Mouse (Mus musculus): ENCODE results near the gene Ccdc47. TPM values are rescaled to one million over a fixed set of nuclear protein-coding genes. Genes with fewer than 3 reads are reported as not detected.

Gene Ccdc47
- total RNA-seq, 4 experiments from 2014 or later, result 71.6 to 93.0 (median 85.9) TPM

GRCm38 (mm10) chr11:106160841-106161721 is 55.1 kb downstream of the Ccdc47 start, which contains the start of the genes Gm10840 and Limd2:
Gene Gm10840 (plus strand): TSS chr11:106160850.
Gene Limd2 (minus strand): TSS chr11:106160860.
- DNase-seq (ENCODE audit: low spot score), result no peak

GRCm38 (mm10) chr11:106159921-106160840 is 56.0 kb downstream of the Ccdc47 start:
- DNase-seq (ENCODE audit: low spot score), result peak; percentile 55

DNA sequence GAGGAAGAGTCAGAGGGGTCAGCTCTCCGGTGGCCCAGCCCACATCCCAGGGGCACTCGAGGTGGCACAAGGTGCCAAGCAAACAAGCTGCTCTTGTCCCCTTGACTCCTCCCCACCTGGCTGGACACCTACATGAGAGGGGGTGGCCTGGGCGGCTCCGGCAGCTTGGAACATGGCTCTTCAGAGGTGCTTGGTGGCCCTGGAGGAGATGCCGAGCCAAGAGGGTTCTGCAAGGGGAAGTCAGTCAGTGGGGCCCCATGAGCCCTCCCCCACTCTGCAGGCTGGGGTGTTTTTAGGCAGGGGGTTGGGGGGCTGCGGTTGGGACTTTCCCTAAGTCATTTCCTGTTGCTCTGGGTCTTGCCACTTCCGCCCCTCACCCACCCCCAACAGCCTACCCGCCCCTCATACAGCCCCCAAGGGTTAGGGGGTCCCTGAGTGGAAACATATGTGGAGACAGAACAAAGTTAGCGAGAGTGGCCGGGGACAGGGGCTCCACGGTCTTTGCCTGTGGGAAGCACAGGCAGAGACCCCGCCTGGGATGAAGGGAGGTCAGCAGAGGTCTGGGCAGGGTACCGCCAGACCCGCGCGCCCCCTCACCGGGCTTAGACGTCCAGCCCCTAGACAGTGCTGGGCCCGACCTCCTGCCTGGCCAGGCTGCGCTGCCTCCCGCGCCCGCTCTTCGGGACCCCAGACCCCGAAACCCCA is 56.8 kb downstream of the Ccdc47 start:
- DNase-seq (ENCODE audit: low spot score), result no peak

- no peak for DNase-seq (ENCODE audit: low spot score)
Measured at GRCm38 (mm10) chr11:106158930-106159215, 57.3 kb downstream of the Ccdc47 start.

DNA sequence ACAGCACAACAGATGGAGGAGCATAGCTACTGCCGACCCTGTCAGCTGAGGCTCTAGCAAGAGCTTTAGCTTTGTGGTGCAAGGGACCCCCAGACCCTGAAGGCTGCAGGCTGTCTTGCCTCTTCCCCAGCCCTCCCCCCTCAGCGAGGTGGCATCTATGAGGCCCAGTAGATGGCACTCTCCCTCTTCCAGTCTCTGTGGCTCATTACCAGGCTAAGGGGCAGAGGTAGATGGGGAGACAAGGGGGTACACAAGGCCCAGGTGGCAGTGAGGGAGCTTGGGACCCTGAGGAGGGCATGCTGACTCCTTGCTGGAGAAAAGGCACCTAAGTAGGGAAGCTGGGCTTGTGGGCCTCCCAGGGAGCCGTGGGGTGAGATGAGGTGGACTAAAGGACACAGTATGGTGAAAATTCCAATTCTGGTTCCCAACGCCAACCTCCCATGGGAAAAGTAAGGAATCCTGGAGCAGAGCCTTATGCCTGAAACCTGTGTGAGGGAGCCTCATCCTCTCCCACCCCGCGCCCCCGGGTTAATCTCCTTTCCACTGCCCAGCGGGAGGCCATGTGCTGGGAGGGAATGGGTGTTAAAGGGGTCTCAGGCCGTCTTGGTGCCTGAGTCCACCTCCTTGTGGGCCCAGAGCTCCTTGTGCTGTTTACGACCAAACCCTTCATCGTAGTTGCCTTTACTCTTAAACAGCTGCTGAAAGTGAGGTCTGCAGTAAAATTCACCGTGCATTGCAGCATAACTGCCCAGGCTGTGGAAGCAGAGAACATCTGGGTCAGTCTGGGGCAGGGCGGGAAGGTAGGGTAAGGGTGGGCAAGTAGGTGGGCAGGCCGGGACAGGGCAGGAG is 57.8 kb downstream of the Ccdc47 start:
- DNase-seq (ENCODE audit: low spot score), result no peak

DNA sequence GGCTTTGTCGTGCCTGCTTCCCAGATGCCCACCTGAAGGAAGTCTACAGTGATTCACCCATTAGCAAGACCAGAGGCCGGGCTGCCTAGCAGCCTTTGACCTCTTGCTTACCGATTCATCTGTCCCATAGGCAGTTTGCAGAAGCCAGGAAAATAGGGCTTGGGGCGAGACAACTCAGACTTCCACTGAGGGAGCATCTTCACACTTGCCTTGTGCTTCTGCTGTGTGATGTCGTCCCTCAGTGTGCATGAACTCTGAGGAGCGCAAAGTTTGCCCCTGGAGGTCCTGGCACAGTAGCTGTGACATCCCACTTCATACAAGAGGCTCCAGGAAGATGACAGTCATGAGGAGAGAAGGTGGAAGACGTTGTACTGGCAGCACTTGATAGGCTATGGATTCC is 59.0 kb downstream of the Ccdc47 start:
- no peak for DNase-seq (ENCODE audit: low spot score)

GRCm38 (mm10) chr11:106156257-106156656 is 59.9 kb downstream of the Ccdc47 start:
- no peak for DNase-seq (ENCODE audit: low spot score)

GRCm38 (mm10) chr11:106155761-106156160 is 60.4 kb downstream of the Ccdc47 start:
- DNase-seq (ENCODE audit: low spot score), result no peak

DNA sequence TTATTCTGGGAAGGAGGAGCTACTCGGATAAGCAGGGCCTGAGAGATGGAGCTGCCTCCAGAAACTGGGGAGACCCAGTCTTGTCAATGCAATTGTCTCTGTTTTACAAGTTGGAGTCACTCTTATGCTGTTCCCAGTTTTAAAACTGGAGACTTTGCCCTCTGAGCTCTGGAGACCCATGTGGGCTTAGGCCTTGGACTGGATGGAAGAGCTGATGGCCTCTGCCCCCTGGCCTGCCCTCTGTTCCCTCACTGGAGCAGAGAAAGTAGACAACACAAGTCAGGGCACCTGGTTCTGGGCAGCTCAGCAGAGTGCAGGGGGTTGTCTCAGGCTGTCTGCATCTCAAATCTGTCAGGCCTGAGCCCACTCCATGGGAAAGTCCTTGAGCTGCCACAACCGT is 61.4 kb downstream of the Ccdc47 start:
- no peak for DNase-seq (ENCODE audit: low spot score)

DNA sequence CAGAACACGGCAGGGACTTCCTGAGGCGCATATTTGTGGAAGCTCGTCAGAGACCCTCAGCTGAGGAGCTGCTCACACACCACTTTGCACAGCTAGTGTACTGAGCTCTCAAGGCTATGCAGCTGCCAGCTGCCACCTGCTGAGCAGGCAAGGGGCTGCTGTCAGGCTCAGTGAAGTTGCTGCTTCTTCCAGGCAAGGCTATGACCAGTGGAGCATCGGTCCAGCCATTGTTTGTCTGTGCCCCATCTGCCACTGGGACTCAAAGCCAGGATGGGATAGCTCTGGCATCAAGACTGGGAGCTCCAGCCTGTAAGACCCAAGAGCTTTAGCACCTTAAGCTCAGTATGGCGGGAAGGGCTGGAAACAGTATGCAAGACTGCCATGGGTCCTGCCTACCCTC is 62.1 kb downstream of the Ccdc47 start:
- DNase-seq (ENCODE audit: low spot score), result no peak

- DNase-seq (ENCODE audit: low spot score), result no peak
Measured at GRCm38 (mm10) chr11:106152132-106152531, 64.0 kb downstream of the Ccdc47 start.

DNA sequence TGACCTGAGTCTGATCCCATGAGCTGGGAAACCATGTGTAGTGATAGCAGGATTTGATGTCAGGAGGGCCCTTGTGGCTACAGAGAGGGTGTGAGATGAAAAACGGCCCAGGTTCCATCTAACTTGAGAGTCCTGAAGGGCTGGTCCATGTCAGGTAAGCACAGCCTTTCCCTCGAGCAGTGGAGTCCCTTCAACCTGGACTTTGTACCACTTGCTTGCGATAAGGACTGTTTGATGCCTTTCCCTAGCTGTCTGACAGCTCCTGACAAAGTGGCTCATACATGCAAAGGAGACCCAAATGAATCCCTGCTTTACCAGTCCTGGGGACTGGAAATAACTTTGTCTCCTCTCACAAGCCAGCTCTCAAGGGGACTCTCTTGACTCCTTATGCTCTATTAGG is 64.9 kb downstream of the Ccdc47 start:
- no peak for DNase-seq (ENCODE audit: low spot score)

Other genes with a start within 250 kb of the Ccdc47 start
- gene Ace, start 248.4 kb downstream of the Ccdc47 start, total RNA-seq (2022), result 10 to 100 TPM; 13.9 to 25.6 (median 19.4) TPM
- not detected for gene Ace3, start 221.7 kb downstream of the Ccdc47 start, total RNA-seq (2022)
- not detected for gene Kcnh6, start 208.2 kb downstream of the Ccdc47 start, total RNA-seq (2022)
- 10 to 100 TPM; 35.1 to 41.9 (median 38.4) TPM for gene Dcaf7, start 179.5 kb downstream of the Ccdc47 start, total RNA-seq (2022)
- 10 to 100 TPM; 56.4 to 73.0 (median 65.0) TPM for gene Taco1, start 150.3 kb downstream of the Ccdc47 start, total RNA-seq (2022)
- 10 to 100 TPM; 34.7 to 38.5 (median 36.1) TPM for gene Map3k3, start 131.7 kb downstream of the Ccdc47 start, total RNA-seq (2022)
- not detected for gene Gm10840, start 55.5 kb downstream of the Ccdc47 start, total RNA-seq (2022)
- gene Limd2, start 55.5 kb downstream of the Ccdc47 start, total RNA-seq (2022), result 1 to 10 TPM; 1.7 to 3.9 (median 3.4) TPM
- gene Strada, start 14.2 kb downstream of the Ccdc47 start, total RNA-seq (2022), result 1 to 10 TPM; 4.8 to 8.5 (median 7.6) TPM
- gene Ddx42, start 582 bp upstream of the Ccdc47 start, total RNA-seq (2022), result 10 to 100 TPM; 24.7 to 30.7 (median 27.3) TPM
- gene Ftsj3, start 39.7 kb upstream of the Ccdc47 start, total RNA-seq (2022), result 10 to 100 TPM; 19.3 to 23.1 (median 21.2) TPM
- gene Psmc5, start 39.8 kb upstream of the Ccdc47 start, total RNA-seq (2022), result 100 to 1,000 TPM in 3 of 4 experiments, 10 to 100 TPM in 1; 99.8 to 112 (median 103) TPM
- 10 to 100 TPM; 14.3 to 16.7 (median 15.5) TPM for gene Smarcd2, start 56.6 kb upstream of the Ccdc47 start, total RNA-seq (2022)
- gene Tcam1, start 60.3 kb upstream of the Ccdc47 start, total RNA-seq (2022), result under 1 TPM in 1 of 4 experiments, not detected in 3; 0.08 TPM
- gene Gh, start 85.5 kb upstream of the Ccdc47 start, total RNA-seq (2022), result not detected
- 1 to 10 TPM in 2 of 4 experiments, under 1 TPM in 2; 0.52 to 2.3 (median 1.0) TPM for gene Cd79b, start 98.4 kb upstream of the Ccdc47 start, total RNA-seq (2022)
- 10 to 100 TPM; 23.9 to 46.8 (median 31.4) TPM for gene Scn4a, start 136.9 kb upstream of the Ccdc47 start, total RNA-seq (2022)
- gene Prr29, start 149.1 kb upstream of the Ccdc47 start, total RNA-seq (2022), result 1 to 10 TPM in 3 of 4 experiments, under 1 TPM in 1; 0.75 to 1.8 (median 1.5) TPM
- 10 to 100 TPM; 15.6 to 28.2 (median 21.5) TPM for gene Icam2, start 171.7 kb upstream of the Ccdc47 start, total RNA-seq (2022)